Mouse (Mus musculus): ENCODE results near the gene Heatr3. TPM values are rescaled to one million over a fixed set of nuclear protein-coding genes. Genes with fewer than 3 reads are reported as not detected.

Gene Heatr3
- total RNA-seq (2017), result 11.8 and 15.1 TPM in 2 replicates

DNA sequence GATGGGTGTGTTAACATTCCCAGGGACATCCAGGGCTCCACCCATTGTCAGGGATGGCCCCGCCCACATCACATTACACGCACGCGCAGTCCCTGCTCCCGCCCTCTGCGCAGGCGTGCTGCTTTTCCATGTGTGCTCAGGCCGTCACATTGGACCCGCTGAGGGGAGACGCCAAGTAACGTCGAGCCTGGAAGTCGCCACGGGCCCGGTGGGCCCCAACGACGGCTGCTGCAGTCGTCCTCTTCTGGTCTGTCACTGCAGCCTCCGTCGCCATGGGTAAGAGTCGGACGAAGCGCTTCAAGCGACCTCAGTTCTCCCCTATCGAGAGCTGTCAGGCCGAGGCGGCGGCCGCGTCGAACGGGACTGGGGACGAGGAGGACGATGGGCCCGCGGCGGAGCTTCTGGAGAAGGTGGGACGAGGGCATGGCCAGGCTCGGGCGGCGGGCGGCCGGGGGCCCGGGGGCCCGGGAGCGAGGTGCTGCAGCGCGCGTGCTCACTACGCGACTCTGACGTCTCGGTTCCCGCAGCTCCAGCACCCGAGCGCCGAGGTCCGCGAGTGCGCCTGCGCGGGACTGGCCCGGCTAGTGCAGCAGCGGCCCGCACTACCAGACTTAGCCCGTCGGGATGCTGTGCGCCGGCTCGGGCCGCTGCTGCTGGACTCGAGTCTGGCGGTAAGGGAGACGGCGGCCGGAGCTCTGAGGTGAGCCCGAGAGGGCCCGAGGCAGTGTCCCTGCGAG is at the start of gene Heatr3:
TSS of gene Heatr3 (plus strand) at position 108 of the 737 bp plus-strand sequence.
- ATAC-seq (ENCODE audit: extremely low read depth, insufficient number of reproducible peaks, low FRiP score, poor library complexity, severe bottlenecking), result peak; percentile 67

DNA sequence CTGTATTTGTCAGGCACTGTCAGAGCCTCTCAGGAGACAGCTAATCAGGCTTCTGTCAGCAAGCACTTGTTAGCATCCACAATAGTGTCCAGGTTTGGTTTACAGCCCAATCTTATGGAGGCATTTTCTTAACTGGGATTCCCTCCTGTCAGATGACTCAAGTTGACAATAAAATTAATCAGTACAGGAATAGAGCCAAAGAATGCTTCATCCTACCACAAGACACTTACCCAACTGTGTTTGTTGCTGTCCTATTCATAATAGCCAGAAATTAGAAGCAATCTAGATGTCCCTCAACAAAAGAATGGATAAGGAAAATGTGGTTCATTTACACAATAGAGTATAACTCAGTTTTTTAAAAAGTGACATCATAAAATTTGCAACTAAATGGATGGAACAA is 49.6 kb upstream of the Heatr3 start:
- no peak for ATAC-seq (ENCODE audit: extremely low read depth, insufficient number of reproducible peaks, low FRiP score, poor library complexity, severe bottlenecking)

DNA sequence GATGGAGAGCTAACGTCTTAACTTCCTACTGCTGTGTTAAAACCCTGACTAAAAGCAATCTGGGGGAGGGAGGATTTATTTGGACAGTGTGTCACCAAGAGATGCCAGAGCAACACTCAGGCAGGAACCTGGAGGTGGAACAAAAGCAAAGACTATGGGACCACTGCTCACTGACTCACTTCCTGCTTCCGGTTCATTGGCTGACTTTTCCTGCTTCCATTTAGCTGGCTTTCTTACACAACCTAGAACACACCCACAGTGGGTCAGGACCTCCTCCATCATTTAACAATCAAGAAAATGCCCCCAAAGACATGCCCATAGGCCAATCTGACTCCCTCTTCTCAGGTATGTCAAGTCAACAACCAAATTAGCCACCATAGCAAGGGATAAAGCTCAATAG is 46.0 kb upstream of the Heatr3 start:
- no peak for ATAC-seq (ENCODE audit: extremely low read depth, insufficient number of reproducible peaks, low FRiP score, poor library complexity, severe bottlenecking)

DNA sequence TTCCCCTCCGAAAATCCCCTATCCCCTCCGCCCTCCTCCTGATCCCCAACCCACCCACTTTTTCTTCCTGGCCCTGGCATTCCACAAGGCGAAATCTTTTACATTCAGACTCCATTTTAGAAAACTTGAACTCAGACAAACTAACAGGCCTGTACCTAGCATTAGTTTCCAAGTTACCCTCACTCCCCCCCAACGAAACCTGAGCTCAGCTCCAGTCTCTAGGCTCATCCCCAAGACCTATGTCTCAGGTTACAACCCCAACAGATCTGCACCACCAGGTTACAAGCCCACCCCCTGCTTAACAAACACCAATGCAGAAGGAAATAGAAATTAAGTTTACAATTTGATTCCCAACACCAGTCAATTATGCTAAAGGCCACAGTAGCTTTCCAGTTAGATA is 44.3 kb upstream of the Heatr3 start:
- ATAC-seq (ENCODE audit: extremely low read depth, insufficient number of reproducible peaks, low FRiP score, poor library complexity, severe bottlenecking), result no peak

DNA sequence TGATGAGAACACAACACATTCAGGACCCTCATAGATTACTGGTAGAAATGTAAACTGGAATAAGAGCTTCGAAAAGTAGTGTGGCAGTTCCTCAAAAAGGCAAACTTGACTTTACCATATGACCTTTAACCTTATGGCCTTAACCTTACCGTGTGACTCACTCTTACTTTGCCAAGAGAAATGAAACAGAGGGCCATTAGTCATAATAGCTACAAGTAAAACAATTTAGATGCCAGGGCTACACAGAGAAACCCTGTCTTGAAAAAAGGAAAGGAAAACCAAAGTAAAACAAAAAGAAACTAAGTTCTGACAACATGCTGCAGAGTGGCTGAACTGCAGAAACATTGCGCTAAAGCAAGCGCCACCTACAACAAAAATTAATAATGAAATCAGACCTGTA is 38.8 kb upstream of the Heatr3 start:
- ATAC-seq (ENCODE audit: extremely low read depth, insufficient number of reproducible peaks, low FRiP score, poor library complexity, severe bottlenecking), result no peak

DNA sequence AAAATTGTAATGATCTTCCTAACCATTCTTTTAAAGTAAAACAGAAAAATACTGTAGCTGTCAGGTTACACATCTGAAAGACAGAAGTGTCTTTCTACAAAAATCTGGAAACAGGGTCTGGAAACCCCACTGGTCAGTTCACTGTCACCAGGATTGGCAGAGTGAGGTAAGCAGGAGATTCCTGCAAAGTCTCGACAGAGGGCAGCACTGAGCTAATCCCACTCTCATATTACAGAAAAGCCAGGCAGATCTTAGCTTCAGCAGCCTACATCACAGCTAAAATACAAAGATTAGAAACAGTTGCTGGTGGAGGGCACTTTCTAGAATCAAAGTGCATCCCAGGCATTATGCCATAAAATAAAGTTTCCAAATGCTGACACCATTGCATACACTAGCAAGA is 38.1 kb upstream of the Heatr3 start:
- no peak for ATAC-seq (ENCODE audit: extremely low read depth, insufficient number of reproducible peaks, low FRiP score, poor library complexity, severe bottlenecking)

DNA sequence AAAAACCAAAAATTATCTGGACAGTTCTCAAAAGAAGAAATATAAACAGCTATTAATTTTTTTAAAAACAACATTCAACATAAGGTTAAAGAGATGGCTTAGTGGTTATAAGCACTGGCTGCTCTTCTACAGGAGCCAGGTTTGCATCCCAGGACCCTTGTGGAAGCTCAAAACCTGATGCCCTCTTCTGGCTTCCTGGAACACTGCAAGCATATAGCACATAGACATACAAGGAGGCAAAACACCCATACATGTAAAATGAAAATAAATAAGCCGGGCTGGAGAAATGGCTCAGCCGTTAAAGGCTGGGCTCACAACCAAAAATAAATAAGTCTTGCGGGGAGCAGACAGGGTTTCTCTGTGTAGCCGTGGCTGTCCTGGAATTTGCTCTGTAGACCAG is 28.4 kb upstream of the Heatr3 start:
- no peak for ATAC-seq (ENCODE audit: extremely low read depth, insufficient number of reproducible peaks, low FRiP score, poor library complexity, severe bottlenecking)

DNA sequence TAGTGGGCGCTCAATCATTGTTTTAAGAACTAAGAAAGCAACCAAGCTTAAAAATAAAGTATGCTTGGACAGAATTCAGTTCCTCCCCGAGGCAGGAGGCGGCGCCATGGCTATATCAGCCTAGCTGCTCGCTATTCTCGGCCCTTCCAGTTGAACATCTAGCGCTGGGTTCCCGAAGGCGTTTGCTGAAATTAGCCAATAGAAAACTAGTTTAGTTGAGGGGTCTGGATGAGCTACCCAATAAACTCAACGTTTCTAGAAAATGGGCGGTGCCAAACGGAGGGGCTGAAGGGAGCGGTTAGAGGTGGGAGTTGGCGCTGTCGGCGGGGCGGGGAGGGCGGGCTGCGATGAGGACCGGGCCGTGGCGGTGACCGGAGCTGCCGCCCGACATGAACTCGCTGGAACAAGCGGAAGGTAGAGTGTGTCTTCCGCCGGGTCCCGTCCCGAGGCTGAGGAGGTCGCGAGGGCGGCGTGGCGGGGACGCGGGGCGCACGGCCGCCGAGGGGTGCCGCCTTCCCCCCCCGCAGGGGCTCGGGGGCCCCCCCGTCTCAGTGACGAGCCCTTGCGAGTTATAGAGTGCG is 19.1 kb upstream of the Heatr3 start, which contains the start of gene Cnep1r1:
TSS of gene Cnep1r1 (plus strand) at position 314 of the 581 bp plus-strand sequence.
- peak; percentile 99 for ATAC-seq (ENCODE audit: extremely low read depth, insufficient number of reproducible peaks, low FRiP score, poor library complexity, severe bottlenecking)

DNA sequence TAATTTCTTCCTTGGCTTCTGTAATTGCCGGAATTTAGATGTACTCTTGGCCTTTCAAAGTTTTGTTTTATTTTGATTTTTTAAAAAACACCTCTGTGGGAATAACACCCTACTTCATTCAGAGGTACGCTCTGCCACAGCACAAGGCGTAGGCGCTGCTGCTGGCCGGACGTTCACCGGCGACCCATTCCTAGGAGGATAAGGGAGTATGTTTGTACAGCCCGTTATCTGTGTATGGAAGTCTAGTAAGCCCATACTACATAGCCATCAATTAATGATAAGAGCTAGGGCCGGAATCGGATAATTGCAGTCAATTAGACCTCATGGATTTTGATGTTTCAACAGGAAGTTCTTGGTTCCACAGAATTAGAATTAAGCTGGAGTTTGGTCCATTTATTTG is 18.6 kb upstream of the Heatr3 start:
- no peak for ATAC-seq (ENCODE audit: extremely low read depth, insufficient number of reproducible peaks, low FRiP score, poor library complexity, severe bottlenecking)

DNA sequence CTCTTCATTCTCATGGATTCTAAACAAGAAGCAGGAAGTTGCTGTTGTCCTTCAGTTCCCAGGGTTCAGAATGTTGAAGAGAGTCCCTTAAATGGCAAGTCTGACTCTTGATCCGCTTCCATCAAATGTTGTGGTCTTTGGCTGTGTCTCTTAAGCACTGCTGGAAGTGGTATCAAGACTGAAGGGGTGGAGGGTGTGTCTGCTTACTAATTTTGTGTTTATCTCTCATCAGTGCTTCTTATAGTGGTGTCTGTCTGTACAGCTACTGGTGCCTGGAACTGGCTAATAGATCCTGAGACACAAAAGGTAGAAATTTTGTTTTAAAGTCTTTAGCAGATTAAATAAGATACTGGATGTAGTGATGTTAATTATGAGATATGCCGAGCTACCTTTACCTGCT is 12.8 kb upstream of the Heatr3 start:
- ATAC-seq (ENCODE audit: extremely low read depth, insufficient number of reproducible peaks, low FRiP score, poor library complexity, severe bottlenecking), result no peak

DNA sequence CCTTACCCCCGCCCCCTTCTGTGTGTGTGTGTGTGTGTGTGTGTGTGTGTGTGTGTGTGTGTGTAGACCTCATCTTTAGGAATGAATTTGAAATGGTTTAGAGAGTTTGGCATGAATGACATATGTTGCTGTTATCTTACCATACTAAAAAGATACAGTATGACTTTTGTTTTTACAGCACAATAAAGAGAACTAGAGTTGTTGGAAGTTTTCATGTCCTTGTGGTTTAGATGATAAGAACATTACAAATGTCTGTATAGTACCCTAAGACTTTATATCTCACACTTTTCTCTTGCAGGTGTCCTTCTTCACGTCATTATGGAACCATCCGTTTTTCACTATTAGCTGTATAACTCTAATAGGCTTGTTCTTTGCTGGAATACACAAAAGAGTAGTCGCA is 8.3 kb upstream of the Heatr3 start:
- no peak for ATAC-seq (ENCODE audit: extremely low read depth, insufficient number of reproducible peaks, low FRiP score, poor library complexity, severe bottlenecking)

DNA sequence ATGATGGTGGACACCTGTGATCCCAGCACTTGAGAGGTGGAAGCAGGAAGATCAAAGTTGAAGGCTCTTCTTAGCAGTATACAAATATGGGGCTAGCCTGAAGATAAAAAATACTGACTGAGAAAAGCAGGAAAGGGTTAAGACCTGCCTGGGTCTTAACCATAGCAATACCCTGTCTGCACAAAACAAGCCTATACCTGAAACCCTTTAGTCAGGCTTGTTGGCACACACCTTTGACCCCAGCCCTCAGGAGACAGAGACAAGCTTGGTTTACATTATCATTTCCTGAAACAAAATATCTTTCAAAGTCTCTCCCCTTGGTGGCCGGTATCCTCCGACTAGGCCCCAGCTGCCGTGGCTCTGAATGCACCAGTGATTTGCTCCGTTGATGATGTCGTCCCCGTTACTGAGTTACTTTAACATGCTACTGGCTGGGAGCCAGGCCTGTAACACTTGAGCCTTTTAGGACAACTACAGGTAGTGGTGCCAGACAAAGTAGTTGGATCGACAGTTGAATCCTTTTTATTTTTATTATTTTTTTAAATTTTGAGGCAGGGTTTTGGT is 6.8 kb upstream of the Heatr3 start:
- ATAC-seq (ENCODE audit: extremely low read depth, insufficient number of reproducible peaks, low FRiP score, poor library complexity, severe bottlenecking), result no peak

DNA sequence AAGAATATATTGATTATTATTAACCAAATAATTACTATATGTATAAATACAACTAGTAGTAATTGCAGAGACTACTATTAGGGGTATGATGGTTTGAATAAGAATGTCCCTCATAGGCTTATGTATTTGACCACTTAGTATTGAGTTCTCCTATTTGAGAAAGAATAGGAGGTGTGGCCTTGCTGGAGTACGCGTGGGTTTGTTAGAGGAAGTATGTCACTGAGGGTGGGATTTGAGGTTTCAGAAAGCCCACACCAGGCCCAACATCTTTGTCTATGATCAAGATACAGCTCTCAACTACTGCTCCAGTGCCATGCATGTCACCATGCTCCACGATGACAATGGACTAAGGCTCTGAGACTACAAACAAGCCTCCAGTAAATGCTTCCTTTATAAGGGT is 1.6 kb downstream of the Heatr3 start:
- ATAC-seq (ENCODE audit: extremely low read depth, insufficient number of reproducible peaks, low FRiP score, poor library complexity, severe bottlenecking), result no peak

DNA sequence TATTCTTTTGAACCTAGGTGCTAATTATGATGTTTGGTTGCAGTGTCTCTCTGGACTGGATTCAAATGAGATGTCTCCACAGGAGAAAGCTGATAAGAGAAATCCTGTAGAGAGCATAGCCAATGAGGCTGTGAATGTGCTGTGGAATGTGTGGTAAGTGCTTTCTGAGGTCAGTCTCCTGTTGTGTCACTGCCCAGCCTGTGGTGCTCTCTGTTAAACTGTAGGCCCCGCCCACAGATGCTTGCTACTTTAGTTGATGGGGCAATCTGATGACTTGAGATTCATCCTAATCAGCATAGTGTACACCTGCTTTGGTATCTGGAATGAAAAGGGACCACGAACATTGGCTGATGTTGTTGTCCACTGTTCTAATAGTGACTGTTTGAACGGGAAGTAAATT is 4.0 kb downstream of the Heatr3 start:
- no peak for ATAC-seq (ENCODE audit: extremely low read depth, insufficient number of reproducible peaks, low FRiP score, poor library complexity, severe bottlenecking)

DNA sequence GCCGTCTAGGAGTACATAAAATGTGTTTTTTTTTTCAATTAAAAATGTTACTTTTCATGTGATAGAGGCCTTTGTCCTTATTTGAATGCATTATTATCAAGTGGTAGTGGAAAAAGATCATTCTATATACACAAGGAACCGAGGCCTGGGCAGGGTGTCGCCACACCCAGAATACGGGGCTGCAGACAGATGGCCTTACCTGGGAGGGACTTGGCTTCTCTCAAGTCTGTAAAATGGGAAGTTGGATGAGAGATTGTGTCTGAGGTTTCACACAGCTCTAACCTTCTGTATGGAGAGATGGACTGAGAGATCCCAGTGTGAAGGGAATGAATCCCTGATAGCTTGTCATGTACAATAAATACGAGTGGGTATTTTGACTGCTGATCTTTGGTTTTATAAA is 6.4 kb downstream of the Heatr3 start:
- ATAC-seq (ENCODE audit: extremely low read depth, insufficient number of reproducible peaks, low FRiP score, poor library complexity, severe bottlenecking), result no peak

DNA sequence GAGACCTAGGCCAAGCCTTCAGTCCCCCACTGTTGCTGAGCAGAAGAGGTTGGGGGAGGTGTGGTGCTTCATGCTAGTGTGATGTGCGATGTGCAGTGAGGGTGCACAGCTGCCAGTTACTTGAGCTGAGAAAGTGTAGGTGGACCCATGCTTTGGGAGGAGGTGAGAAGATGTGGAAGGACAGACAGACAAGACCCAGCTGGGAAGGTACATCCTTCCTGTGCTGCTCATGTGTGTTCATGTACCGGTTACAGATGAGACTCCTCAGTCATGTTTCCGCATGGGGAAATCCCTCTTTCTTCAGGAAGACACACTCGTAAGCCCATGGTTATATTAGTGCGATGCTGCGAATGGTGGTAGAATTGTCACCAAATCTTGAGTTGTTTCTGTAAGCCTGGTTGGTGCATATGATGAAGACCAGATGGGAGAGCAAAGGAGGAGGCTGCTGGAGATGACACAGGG is 13.3 kb downstream of the Heatr3 start:
- no peak for ATAC-seq (ENCODE audit: extremely low read depth, insufficient number of reproducible peaks, low FRiP score, poor library complexity, severe bottlenecking)

DNA sequence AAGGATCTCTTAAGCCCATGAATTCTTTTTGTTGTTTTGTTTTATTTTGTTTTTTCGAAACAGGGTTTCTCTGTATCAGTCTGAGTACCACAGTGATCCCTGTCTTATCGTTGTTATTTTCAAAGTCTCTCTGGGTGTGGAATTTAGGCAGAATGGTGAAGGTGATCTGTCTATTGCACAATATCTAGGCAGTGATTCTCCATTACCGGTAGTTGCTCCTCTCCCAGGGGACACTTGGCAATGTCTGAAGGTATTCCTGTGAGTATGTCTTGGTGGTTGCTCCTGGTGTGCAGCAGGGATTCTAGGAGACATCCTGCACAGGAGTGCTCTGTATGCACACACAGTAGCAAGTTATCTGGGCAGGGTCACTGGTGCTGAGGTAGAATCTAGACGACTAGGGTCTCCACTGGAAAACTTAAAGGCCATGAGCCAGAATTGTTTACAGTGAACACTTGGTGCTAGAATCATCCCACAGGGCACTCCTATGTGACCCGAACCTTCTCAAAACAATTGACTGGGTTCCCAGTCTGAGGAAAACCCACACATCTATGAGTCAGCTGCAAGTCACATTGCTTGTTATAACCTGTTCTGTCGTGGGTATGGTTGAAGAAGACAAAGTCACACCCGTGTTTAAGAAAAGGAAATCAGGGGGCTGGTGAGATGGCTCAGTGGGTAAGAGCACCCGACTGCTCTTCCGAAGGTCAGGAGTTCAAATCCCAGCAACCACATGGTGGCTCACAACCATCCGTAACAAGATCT is 22.8 kb downstream of the Heatr3 start:
- ATAC-seq (ENCODE audit: extremely low read depth, insufficient number of reproducible peaks, low FRiP score, poor library complexity, severe bottlenecking), result no peak

DNA sequence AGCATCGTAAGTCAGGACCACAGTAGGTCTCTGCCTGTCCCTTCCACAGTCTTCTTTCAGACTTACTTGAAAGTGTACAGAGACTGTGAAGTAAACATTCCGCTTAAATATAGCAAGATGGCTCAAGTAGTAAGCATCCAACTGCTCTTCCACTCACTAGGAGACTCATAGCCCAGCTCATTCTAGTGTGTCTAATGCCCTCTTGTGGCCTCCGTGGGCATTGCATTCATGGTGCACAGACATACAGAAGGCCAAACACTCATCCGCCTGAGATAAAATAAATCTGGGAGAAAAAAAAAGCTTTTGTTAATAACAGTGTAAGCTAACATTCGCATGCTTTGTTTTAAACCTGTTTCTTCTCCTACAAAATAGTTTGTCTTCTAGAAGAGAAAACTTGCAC is 23.8 kb downstream of the Heatr3 start:
- ATAC-seq (ENCODE audit: extremely low read depth, insufficient number of reproducible peaks, low FRiP score, poor library complexity, severe bottlenecking), result peak; percentile 77; the same call in 1 of the 2 replicates

DNA sequence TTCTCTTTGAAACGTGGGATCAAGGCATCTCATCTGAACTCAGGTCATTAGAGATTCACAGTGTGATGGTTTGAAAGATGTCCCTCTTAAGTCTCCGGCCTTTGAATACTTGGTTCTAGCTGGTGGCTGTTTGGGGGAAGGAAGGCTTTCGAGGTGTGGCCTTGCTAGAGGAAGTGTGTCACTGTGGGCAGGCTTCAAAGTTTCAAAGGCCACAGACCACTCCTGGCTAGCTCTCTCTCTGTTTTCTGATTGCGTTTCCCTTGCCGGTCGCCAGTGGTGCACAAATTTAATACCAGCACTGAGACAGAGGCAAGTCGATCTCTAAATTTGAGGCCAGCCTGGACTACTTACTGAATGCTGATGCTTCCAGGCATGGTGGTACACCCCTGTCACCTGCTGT is 37.6 kb downstream of the Heatr3 start:
- no peak for ATAC-seq (ENCODE audit: extremely low read depth, insufficient number of reproducible peaks, low FRiP score, poor library complexity, severe bottlenecking)

DNA sequence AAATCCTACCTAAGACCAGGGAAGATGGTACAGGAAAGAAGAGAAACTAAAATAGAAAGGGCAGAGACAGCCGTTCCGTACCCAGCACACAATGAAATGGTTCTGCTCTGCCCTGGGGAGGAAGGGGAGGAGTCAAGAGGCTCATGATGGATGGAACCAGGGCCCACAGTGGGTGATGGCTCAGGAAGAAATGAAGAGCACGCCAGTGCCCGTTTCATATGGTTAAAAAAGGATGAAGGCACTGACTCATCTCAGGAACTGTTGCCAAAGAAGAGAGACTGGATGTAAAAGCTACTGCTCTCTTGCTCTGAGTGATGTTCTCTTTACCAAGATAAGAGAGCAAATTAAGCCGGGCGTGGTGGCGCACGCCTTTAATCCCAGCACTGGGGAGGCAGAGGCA is 39.6 kb downstream of the Heatr3 start:
- no peak for ATAC-seq (ENCODE audit: extremely low read depth, insufficient number of reproducible peaks, low FRiP score, poor library complexity, severe bottlenecking)

Measured in neutrophil, adult 5-6 weeks (primary cell).